Mouse (Mus musculus) CH12.LX (cell line): ENCODE results near the gene Msrb1. TPM values are rescaled to one million over a fixed set of nuclear protein-coding genes. Genes with fewer than 3 reads are reported as not detected.

ENCODE experiments used
- DNase-seq: peaks from one replicate; pipeline ENCODE4 v3.0.0-alpha.2; 2013; ENCODE audit errors: extremely low read depth
- H3K27ac ChIP-seq: 2 replicates; pipeline ENCODE4 v1.5.1; 2012; ENCODE audit warnings: low read depth, mild to moderate bottlenecking, control low read depth, moderate library complexity; ENCODE audit not compliant: insufficient read depth
- H3K27me3 ChIP-seq: replicated peaks from 2 replicates; pipeline ENCODE3; 2012; ENCODE audit warnings: inconsistent platforms
- H3K36me3 ChIP-seq, 2 experiments: replicated peaks in 1 of 2; 2 replicates each; pipeline versions ENCODE3 to v1.6.1; 2012; ENCODE audit warnings: inconsistent platforms in 1 of 2, low read length in 1 of 2, mild to moderate bottlenecking in 1 of 2, mixed read lengths in 1 of 2, moderate library complexity in 1 of 2; ENCODE audit not compliant: control insufficient read depth in 1 of 2, insufficient read depth in 1 of 2
- H3K4me1 ChIP-seq, 2 experiments: 2 replicates each; pipeline ENCODE4 v1.6.1; 2012; ENCODE audit warnings: inconsistent platforms in 1 of 2, moderate library complexity in 1 of 2; ENCODE audit not compliant: insufficient read depth in 2 of 2, control insufficient read depth in 1 of 2
- H3K4me2 ChIP-seq: 2 replicates; pipeline ENCODE4 v1.6.1; 2012; ENCODE audit warnings: low read depth, mild to moderate bottlenecking, control low read depth; ENCODE audit not compliant: poor library complexity, insufficient read depth, severe bottlenecking
- H3K4me3 ChIP-seq, 3 experiments: fragments of 150-350 bp in 1 of 3; sonication (generic) in 1 of 3; replicated peaks in 1 of 3; 2 replicates each; pipeline versions ENCODE3 to v1.5.1; 2011 to 2012; ENCODE audit warnings: low read depth in 2 of 3, low read length in 2 of 3, mild to moderate bottlenecking in 2 of 3, moderate library complexity in 2 of 3, control low read depth in 1 of 3, improper control_type of control experiment in 1 of 3, inconsistent platforms in 1 of 3, mixed read lengths in 1 of 3; ENCODE audit not compliant: poor library complexity in 1 of 3
- H3K79me2 ChIP-seq: replicated peaks from 2 replicates; pipeline ENCODE4 v1.6.1; 2012; ENCODE audit warnings: mild to moderate bottlenecking, moderate library complexity; ENCODE audit not compliant: control insufficient read depth, poor library complexity, insufficient read depth, severe bottlenecking; ENCODE audit errors: extremely low read depth
- H3K9ac ChIP-seq: 2 replicates; pipeline ENCODE4 v1.6.1; 2012; ENCODE audit warnings: low read depth, mild to moderate bottlenecking, control low read depth, moderate library complexity; ENCODE audit not compliant: insufficient read depth
- H3K9me3 ChIP-seq: replicated peaks from 2 replicates; pipeline ENCODE3; 2012; ENCODE audit warnings: low read length, inconsistent platforms, mixed read lengths
- CHD1 ChIP-seq: IDR thresholded peaks from 2 replicates; pipeline ENCODE4 v1.6.1; 2012; ENCODE audit warnings: low read depth, low read length, improper control_type of control experiment, inconsistent platforms
- CTCF ChIP-seq, 2 experiments: IDR thresholded peaks in 1 of 2; conservative IDR thresholded peaks in 1 of 2; 2 replicates each; pipeline ENCODE4 v1.5.1; 2011 to 2012; ENCODE audit warnings: low read depth in 2 of 2, low read length in 2 of 2, improper control_type of control experiment in 1 of 2, inconsistent platforms in 1 of 2, mild to moderate bottlenecking in 1 of 2, moderate library complexity in 1 of 2
- EP300 ChIP-seq: IDR thresholded peaks from 2 replicates; pipeline ENCODE4 v1.6.1; 2011; ENCODE audit warnings: low read length, improper control_type of control experiment
- ETS1 ChIP-seq: conservative IDR thresholded peaks from 2 replicates; pipeline ENCODE4 v1.6.1; 2012; ENCODE audit warnings: low read depth, mild to moderate bottlenecking, inconsistent platforms, low read length, improper control_type of control experiment, moderate library complexity
- HCFC1 ChIP-seq: IDR thresholded peaks from 2 replicates; pipeline ENCODE4 v1.6.1; 2012; ENCODE audit warnings: low read depth, mild to moderate bottlenecking, inconsistent platforms, low read length, improper control_type of control experiment
- IRF4 ChIP-seq: IDR thresholded peaks from 2 replicates; pipeline ENCODE4 v1.6.1; 2014; ENCODE audit warnings: low read depth, mild to moderate bottlenecking, inconsistent platforms, low read length, improper control_type of control experiment
- MEF2A ChIP-seq: IDR thresholded peaks from 2 replicates; pipeline ENCODE4 v1.6.1; 2014; ENCODE audit warnings: low read depth, mild to moderate bottlenecking, inconsistent platforms, low read length, improper control_type of control experiment, borderline replicate concordance
- MYC ChIP-seq: IDR thresholded peaks from 2 replicates; pipeline ENCODE4 v1.6.1; 2011; ENCODE audit warnings: low read depth, mild to moderate bottlenecking, improper control_type of control experiment, low read length
- PAX5 ChIP-seq: IDR thresholded peaks from 2 replicates; pipeline ENCODE4 v1.6.1; 2012; ENCODE audit warnings: low read length, inconsistent platforms, mixed read lengths
- POLR2A ChIP-seq: IDR thresholded peaks from 2 replicates; pipeline ENCODE4 v1.6.1; 2011; ENCODE audit warnings: low read depth, mild to moderate bottlenecking, improper control_type of control experiment, low read length
- POLR2AphosphoS2 ChIP-seq: IDR thresholded peaks from 2 replicates; pipeline ENCODE4 v1.6.1; 2011; ENCODE audit warnings: low read depth, low read length, improper control_type of control experiment
- RCOR1 ChIP-seq: conservative IDR thresholded peaks from 2 replicates; pipeline ENCODE4 v1.6.1; 2012; ENCODE audit warnings: low read depth, mild to moderate bottlenecking, inconsistent platforms, low read length, improper control_type of control experiment
- SIN3A ChIP-seq: IDR thresholded peaks from 2 replicates; pipeline ENCODE4 v1.6.1; 2012; ENCODE audit warnings: low read length, improper control_type of control experiment, inconsistent platforms
- SMC3 ChIP-seq: IDR thresholded peaks from 2 replicates; pipeline ENCODE4 v1.6.1; 2011; ENCODE audit warnings: low read depth, low read length, improper control_type of control experiment
- TCF12 ChIP-seq: IDR thresholded peaks from 2 replicates; pipeline ENCODE4 v1.6.1; 2014; ENCODE audit warnings: low read depth, mild to moderate bottlenecking, inconsistent platforms, low read length, improper control_type of control experiment
- UBTF ChIP-seq: IDR thresholded peaks from 2 replicates; pipeline ENCODE4 v1.6.1; 2012; ENCODE audit warnings: low read depth, mild to moderate bottlenecking, inconsistent platforms, low read length, improper control_type of control experiment, moderate library complexity
- USF1 ChIP-seq: IDR thresholded peaks from 2 replicates; pipeline ENCODE4 v1.6.1; 2014; ENCODE audit warnings: low read depth, mild to moderate bottlenecking, inconsistent platforms, low read length, improper control_type of control experiment
- ZKSCAN1 ChIP-seq: IDR thresholded peaks from 2 replicates; pipeline ENCODE4 v1.6.1; 2012; ENCODE audit warnings: low read depth, inconsistent platforms, low read length, improper control_type of control experiment, borderline replicate concordance
- ZNF384 ChIP-seq: IDR thresholded peaks from 2 replicates; pipeline ENCODE4 v1.6.1; 2012; ENCODE audit warnings: low read depth, low read length, improper control_type of control experiment, inconsistent platforms
- dilution Hi-C: fragments of 300-500 bp; cut with MboI; formaldehyde crosslinking; loops from 2 replicates; pipeline ENCODE4 v1.14.3; 2020; ENCODE audit warnings: low sequenced_read_pairs; ENCODE audit not compliant: extremely low pct_unique_long_range_greater_than_20kb, extremely low pct_ligation_motif_present
- in situ Hi-C: fragments of 300-500 bp; cut with MboI; formaldehyde crosslinking; loops from 3 replicates; pipeline ENCODE4 v1.14.3; 2019; ENCODE audit warnings: low sequenced_read_pairs, low pct_ligation_motif_present, low pct_unique_long_range_greater_than_20kb, mixed read lengths
- polyA plus RNA-seq: library from polyadenylated mRNA; unstranded; fragments of >175 nt; gene quantifications from 2 replicates; pipeline ENCODE4 v1.2.1, GENCODE M21; 2012; ENCODE audit warnings: low read depth; ENCODE audit not compliant: insufficient read length
- total RNA-seq, 2 experiments: library from RNA; depleted of rRNA; stranded (reverse); fragments of 300-350 nt in 1 of 2; fragments of >200 nt in 1 of 2; gene quantifications; 2 replicates each; pipeline ENCODE4 v1.2.3; 2012 to 2014

The Msrb1 gene
- total and polyA plus RNA-seq, 3 experiments, result 26.9 to 70.0 (median 39.7) TPM

DNA sequence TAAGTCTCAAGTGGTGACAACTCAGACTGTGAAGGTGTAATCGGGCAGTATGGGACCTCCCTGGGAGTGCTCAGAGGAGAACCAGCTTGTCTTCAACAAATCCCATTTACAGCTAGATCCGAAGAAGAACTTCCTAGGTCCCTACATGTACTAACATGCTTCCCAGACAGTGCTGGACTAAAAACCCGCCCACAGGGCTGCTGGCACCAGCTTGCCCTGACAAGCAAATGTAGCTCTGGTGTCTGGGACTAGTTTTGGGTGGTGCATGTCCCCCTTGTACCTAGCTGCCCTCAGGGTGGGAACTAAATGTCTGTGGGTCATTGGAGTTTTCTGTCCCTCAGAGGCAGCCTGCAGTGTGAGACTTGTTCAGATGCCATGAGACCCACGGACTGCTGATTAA is 15.1 kb downstream of the Msrb1 start:
- in situ Hi-C loops, result no loop called here
- Histone ChIP-seq H3K27me3 (peaks cover 86% of the 10 kb centered on the region), H3K4me3 (no peak overlapping the region), H3K4me2 (no peak overlapping the region), H3K9me3 (no peaks in the 10 kb centered on the region), H3K27ac (no peak overlapping the region), H3K9ac (no peak overlapping the region), H3K79me2 (no peaks in the 10 kb centered on the region), H3K4me1 (peaks cover 6 to 24% of the 10 kb centered on the region in 2 experiments), H3K36me3 (no peaks in the 10 kb centered on the region)
- no peak for DNase-seq
- dilution Hi-C loops, result no loop called here
- TF ChIP-seq CHD1 (no peak), MYC (no peak), RCOR1 (no peak), ZKSCAN1 (no peak), IRF4 (no peak), SIN3A (no peak), UBTF (no peak), USF1 (no peak), SMC3 (no peak), EP300 (no peak), PAX5 (no peak), POLR2AphosphoS2 (no peak), HCFC1 (no peak), POLR2A (no peak)

DNA sequence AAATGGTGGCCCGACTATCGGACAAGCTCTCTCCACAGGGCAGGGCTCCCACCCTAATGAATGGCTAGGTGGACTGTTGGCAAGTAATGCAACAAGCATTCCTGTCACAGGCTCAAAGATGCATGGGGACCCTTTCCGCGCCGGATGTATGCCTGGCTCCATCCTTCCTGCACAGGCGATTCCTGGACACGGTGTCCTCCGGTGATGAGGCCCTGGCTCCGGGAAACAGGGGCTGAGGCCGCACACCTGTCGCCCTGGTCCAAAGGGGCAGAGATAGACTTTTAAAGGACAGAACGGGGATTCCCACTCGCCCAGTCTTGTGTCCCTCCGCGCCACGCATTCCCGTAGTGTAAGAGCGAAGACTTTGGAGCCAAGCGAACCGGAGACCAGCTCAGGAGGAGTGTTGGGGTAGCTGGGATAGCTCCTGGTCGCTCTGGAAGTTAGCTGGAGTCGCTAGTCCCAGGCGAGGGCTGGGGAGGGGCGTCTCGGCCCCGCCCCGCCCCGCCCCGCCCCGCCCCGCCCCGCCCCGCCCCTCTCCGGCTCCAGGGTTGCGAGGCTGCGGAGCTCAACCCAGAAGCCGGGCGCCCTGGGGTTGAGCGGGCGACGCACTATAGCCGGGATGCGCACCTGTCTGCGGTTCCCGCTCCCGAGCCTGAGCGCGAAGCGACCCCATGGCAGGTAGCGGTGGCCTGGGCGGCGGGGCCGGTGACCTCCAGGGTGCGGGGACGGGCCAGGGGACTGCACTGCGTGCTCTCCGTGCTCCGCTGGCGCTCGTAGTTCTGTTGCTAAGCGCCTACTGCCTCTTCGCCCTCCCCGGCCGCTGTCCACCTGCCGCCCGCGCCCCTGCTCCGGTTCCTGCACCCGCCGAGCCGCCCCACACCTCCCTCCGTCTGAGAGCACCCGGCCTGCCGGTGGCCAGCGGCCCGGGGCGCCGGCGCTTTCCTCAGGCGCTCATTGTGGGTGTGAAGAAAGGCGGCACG is 16.3 kb downstream of the Msrb1 start, which contains the start of gene Hs3st6:
Hs3st6 (plus strand) TSS at position 574 of the 980 bp plus-strand sequence.
- H3K9ac ChIP-seq, result peak within 1 kb of the TSS; percentile 4; the same call in 1 of the 2 replicates
- no peak within 1 kb of the TSS for H3K27ac ChIP-seq
- dilution Hi-C loops (no loop called here), in situ Hi-C loops (no loop called here)
- no peak for DNase-seq
- H3K36me3 ChIP-seq, result no peaks in the 10 kb centered on the region
- H3K4me3 ChIP-seq, result peak within 1 kb of the TSS; percentile 23 to 59 (median 33)
- no peak for TF ChIP-seq CTCF (conservative IDR thresholded peaks at IDR 0.05 in 1 of 2, IDR thresholded peaks at IDR 0.05 in 1 of 2; ENCODE audit: low read depth in 2 of 2, low read length in 2 of 2)
- no peak for TF ChIP-seq ETS1
- no peak for TF ChIP-seq EP300
- no peak for TF ChIP-seq ZNF384
- TF ChIP-seq POLR2A, result no peak
- no peak for TF ChIP-seq MEF2A
- no peak for TF ChIP-seq SIN3A
- TF ChIP-seq USF1, result no peak
- TF ChIP-seq RCOR1, result no peak
- no peak for TF ChIP-seq TCF12
- no peak for TF ChIP-seq PAX5
- no peak for TF ChIP-seq ZKSCAN1
- H3K27me3 ChIP-seq, result peaks cover 83% of the 10 kb centered on the region
- no peaks in the 10 kb centered on the region for H3K9me3 ChIP-seq
- H3K4me1 ChIP-seq, result peaks cover 6 to 14% of the 10 kb centered on the region in 2 experiments
- H3K79me2 ChIP-seq, result no peaks in the 10 kb centered on the region
- H3K4me2 ChIP-seq, result peak within 1 kb of the TSS; percentile 95
